In genomic region chr2:167478128-167478527, GRCm38 (mm10) we compare ENCODE assay signal across 21 mouse cellular contexts. TPM values are rescaled to one million over a fixed set of nuclear protein-coding genes. Genes with fewer than 3 reads are reported as not detected.
DNase-seq lines count a peak whose midpoint lies in the region; ATAC-seq and TF ChIP-seq lines count a peak whose summit lies in the region.
"Had no signal": no experiment of that assay in that cellular context is flagged by ENCODE, and none has a peak within 500 bp of the region (broad histone marks: within the 10 kb centered on the region; RNA-seq: fewer than 3 reads in every experiment).

No protein-coding gene starts in this region.

- 44% methylated on average over 2 of the region's 2 CpGs for WGBS in kidney, embryonic 16.5 days

- H3ac ChIP-seq in myocyte (ENCODE audit: control insufficient read depth, insufficient read length): no peak overlapping the region

- no peak overlapping the region for H3K4me2 ChIP-seq in kidney, embryonic 16.5 days (replicated peaks; ENCODE audit: low read depth, low read length)
- H3K4me2 ChIP-seq in myocyte (ENCODE audit: low read depth): no peak overlapping the region
- H3K4me2 ChIP-seq: heart, embryonic 15.5 days; limb, embryonic 15.5 days; neural tube, embryonic 13.5 days had no signal

- H3K4me1 ChIP-seq in kidney, embryonic 16.5 days (ENCODE audit: insufficient read depth, low read length): peaks cover 17% of the 10 kb centered on the region

- H3K4me3 ChIP-seq in kidney, embryonic 16.5 days (ENCODE audit: low read length): no peak overlapping the region
- no peak overlapping the region for H3K4me3 ChIP-seq in myocyte
- H3K4me3 ChIP-seq: heart, adult 2 months; heart, embryonic 15.5 days; hindbrain, embryonic 10.5 days; limb, embryonic 15.5 days; neural tube, embryonic 13.5 days had no signal

- no peak for ATAC-seq in kidney, embryonic 16.5 days (ENCODE audit: low FRiP score, low TSS enrichment)
- ATAC-seq: forebrain, postnatal 0 days; inflammation-experienced regulatory T-cells, adult 6 months had no signal

- TF ChIP-seq POLR2A in myocyte (IDR thresholded peaks at IDR 0.05; ENCODE audit: insufficient read length, low read depth): no peak

- H3K36me3 ChIP-seq in kidney, embryonic 16.5 days (ENCODE audit: insufficient read depth, low read length): peaks cover 35% of the 10 kb centered on the region
- peaks cover 31% of the 10 kb centered on the region for H3K36me3 ChIP-seq in myocyte (ENCODE audit: control insufficient read depth, insufficient read depth)

- no peaks in the 10 kb centered on the region for H3K9me3 ChIP-seq in kidney, embryonic 16.5 days (ENCODE audit: low read length)
- H3K9me3 ChIP-seq: heart, embryonic 15.5 days; hindbrain, embryonic 10.5 days; limb, embryonic 15.5 days; neural tube, embryonic 13.5 days had no signal

- peak; percentile 47 to 60 for DNase-seq in cerebellum, postnatal 25 days
- no peak for DNase-seq in cerebellum, postnatal 10 days
- DNase-seq in kidney, postnatal 4 days: peak; percentile 51 to 52
- DNase-seq in ZHBTc4 (ENCODE audit: low read depth, low spot score): peak; percentile 58
- DNase-seq in natural killer cell, adult 2 months (ENCODE audit: low spot score in 2 of 2): no peak
- DNase-seq in ovary, adult 18-20 months (ENCODE audit: low spot score): no peak
- DNase-seq: adrenal gland, adult 2 months; cerebellum, adult 11 months; forebrain, postnatal 0 days; gastrocnemius, postnatal 10 days; heart, adult 2 months; right cerebral cortex, postnatal 25 days; thymus, postnatal 14 days had no signal

- peaks cover 16% of the 10 kb centered on the region for H3K79me2 ChIP-seq in myocyte (ENCODE audit: control insufficient read depth, insufficient read depth)

- H3K27ac ChIP-seq in kidney, embryonic 16.5 days (ENCODE audit: low read length): no peak overlapping the region
- H3K27ac ChIP-seq: heart, adult 2 months; heart, embryonic 15.5 days; hindbrain, embryonic 10.5 days; limb, embryonic 15.5 days; neural tube, embryonic 13.5 days; stomach, postnatal 0 days had no signal

- no peak overlapping the region for H3K9ac ChIP-seq in kidney, embryonic 16.5 days (replicated peaks; ENCODE audit: low read length)
- H3K9ac ChIP-seq: forebrain, postnatal 0 days; heart, embryonic 15.5 days; limb, embryonic 15.5 days; neural tube, embryonic 13.5 days had no signal

- H3K27me3 ChIP-seq in kidney, embryonic 16.5 days (ENCODE audit: insufficient read depth, low read length): no peaks in the 10 kb centered on the region
- H3K27me3 ChIP-seq in myocyte (ENCODE audit: control insufficient read depth, insufficient read depth, insufficient read length): no peaks in the 10 kb centered on the region
- H3K27me3 ChIP-seq: heart, embryonic 15.5 days; limb, embryonic 15.5 days; neural tube, embryonic 13.5 days had no signal

TF ChIP-seq in myocyte, 11 proteins besides CTCF, POLR2A, EP300 and RAD21:
- TF ChIP-seq MYOG (IDR thresholded peaks at IDR 0.05; ENCODE audit: control insufficient read depth in 1 of 3, insufficient read depth in 1 of 3, insufficient read length in 2 of 3, low read depth in 2 of 3) (no peak), TCF12 (IDR thresholded peaks at IDR 0.05; ENCODE audit: insufficient read depth, poor library complexity, severe bottlenecking) (no peak), MYOD1 (IDR thresholded peaks at IDR 0.05; ENCODE audit: control insufficient read depth in 1 of 3, insufficient read length in 2 of 3, low read depth in 2 of 3) (no peak), POLR2AphosphoS2 (IDR thresholded peaks at IDR 0.05; ENCODE audit: insufficient read length, low read depth) (peak; percentile 20), MAX (IDR thresholded peaks at IDR 0.05; ENCODE audit: low read depth) (no peak), USF1 (IDR thresholded peaks at IDR 0.05; ENCODE audit: low read depth) (no peak), SRF (IDR thresholded peaks at IDR 0.05; ENCODE audit: control insufficient read depth, insufficient read length, low read depth) (no peak), CEBPB (IDR thresholded peaks at IDR 0.05; ENCODE audit: insufficient read depth, poor library complexity, severe bottlenecking) (no peak), REST (IDR thresholded peaks at IDR 0.05; ENCODE audit: insufficient read depth, insufficient read length) (peak; percentile 9), TCF3 (IDR thresholded peaks at IDR 0.05; ENCODE audit: insufficient read length, low read depth) (no peak), E2F4 (IDR thresholded peaks at IDR 0.05; ENCODE audit: insufficient read depth) (no peak)

RNA-seq across cellular contexts. Expression of gene Rnf114, which starts 14.3 kb away (rescaled TPM):
- polyA plus RNA-seq in kidney, embryonic 16.5 days (2015; fragmentation: Nextera tagmentation; extraction: Ambion mirVana): 104 and 108 TPM in 2 replicates
- 40.9 TPM for polyA plus RNA-seq in myocyte (2012; fragmentation: generic; extraction: Trizol)

RNA-seq across cellular contexts. Expression of gene Spata2, which starts 14.6 kb away (rescaled TPM):
- 18.3 and 21.2 TPM in 2 replicates for polyA plus RNA-seq in kidney, embryonic 16.5 days (2015; fragmentation: Nextera tagmentation; extraction: Ambion mirVana)
- 30.5 TPM for polyA plus RNA-seq in myocyte (2012; fragmentation: generic; extraction: Trizol)

RNA-seq across cellular contexts. Expression of gene Slc9a8, which starts 56.6 kb away (rescaled TPM):
- 20.7 and 25.7 TPM in 2 replicates for polyA plus RNA-seq in kidney, embryonic 16.5 days (2015; fragmentation: Nextera tagmentation; extraction: Ambion mirVana)
- polyA plus RNA-seq in myocyte (2012; fragmentation: generic; extraction: Trizol): 26.4 TPM

RNA-seq across cellular contexts. Expression of gene Snai1, which starts 59.9 kb away (rescaled TPM):
- polyA plus RNA-seq in kidney, embryonic 16.5 days (2015; fragmentation: Nextera tagmentation; extraction: Ambion mirVana): 40.8 and 49.3 TPM in 2 replicates
- polyA plus RNA-seq in myocyte (2012; fragmentation: generic; extraction: Trizol): 48.5 TPM
- polyA plus RNA-seq: inflammation-experienced regulatory T-cells, adult 6 months had no signal

Comparison
In these comparisons a context has a peak if more than half of its experiments do, and no peak if none do; other contexts are left out.
1. DNase-seq: peak in cerebellum, postnatal 25 days (2 of 2), kidney, postnatal 4 days (2 of 2) and ZHBTc4 (single experiment); none in cerebellum, postnatal 10 days (0 of 2), natural killer cell, adult 2 months (0 of 2) and ovary, adult 18-20 months (single experiment).